Mouse (Mus musculus) heart, adult 2 months (tissue): ENCODE data around the gene Samd4.

Experiments used
- CTCF ChIP-seq: fragments of 200-600 bp; IDR thresholded peaks from 2 replicates; pipeline ENCODE4 v1.8.1; 2022; ENCODE audit warnings: antibody characterized with exemption, mild to moderate bottlenecking, moderate library complexity
- EP300 ChIP-seq: fragments of 200-500 bp; IDR thresholded peaks from 2 replicates; pipeline ENCODE4 v1.6.1; 2011; ENCODE audit warnings: low read depth, low read length, control low read depth; ENCODE audit not compliant: insufficient read depth
- POLR2A ChIP-seq: fragments of 200-500 bp; IDR thresholded peaks from 2 replicates; pipeline ENCODE4 v1.6.1; 2011; ENCODE audit warnings: mild to moderate bottlenecking, low read depth, low read length, control low read depth; ENCODE audit not compliant: insufficient read depth

DNA sequence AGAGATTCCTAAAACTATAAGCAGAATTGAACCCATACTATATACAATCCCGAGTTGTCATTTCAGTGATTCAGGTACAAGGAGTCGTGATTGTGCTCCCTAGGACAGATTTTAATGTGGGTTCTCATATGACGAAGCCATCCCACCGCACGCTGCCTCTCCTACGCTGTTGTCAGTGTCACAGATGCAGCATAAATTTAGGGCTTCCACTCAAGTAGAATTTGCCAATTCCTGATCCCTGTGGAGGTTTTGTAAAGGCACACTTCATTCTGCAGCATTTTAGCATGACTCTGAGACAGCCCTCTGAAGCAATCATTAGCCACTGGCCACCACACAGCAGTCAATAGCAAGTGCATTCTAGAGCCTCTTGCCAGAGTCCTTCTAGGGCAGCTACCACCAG, 166.4 kb downstream of the Samd4 start:
- TF ChIP-seq EP300 (no peak), POLR2A (no peak), CTCF (no peak)
